Mouse (Mus musculus) G1E (cell line): ENCODE measurements around the gene Mydgf.

Experiments
- CTCF ChIP-seq: IDR thresholded peaks from 2 replicates; pipeline ENCODE4 v1.5.1; 2012; ENCODE audit warnings: low read depth, low read length, inconsistent platforms, mixed read lengths
- POLR2AphosphoS5 ChIP-seq: IDR thresholded peaks from 2 replicates; pipeline ENCODE4 v1.6.1; 2012; ENCODE audit warnings: low read depth, low read length, inconsistent platforms; ENCODE audit not compliant: insufficient replicate concordance
- TAL1 ChIP-seq: conservative IDR thresholded peaks from 2 replicates; pipeline ENCODE4 v1.6.1; 2012; ENCODE audit warnings: low read depth, low read length, inconsistent platforms, mixed read lengths

DNA sequence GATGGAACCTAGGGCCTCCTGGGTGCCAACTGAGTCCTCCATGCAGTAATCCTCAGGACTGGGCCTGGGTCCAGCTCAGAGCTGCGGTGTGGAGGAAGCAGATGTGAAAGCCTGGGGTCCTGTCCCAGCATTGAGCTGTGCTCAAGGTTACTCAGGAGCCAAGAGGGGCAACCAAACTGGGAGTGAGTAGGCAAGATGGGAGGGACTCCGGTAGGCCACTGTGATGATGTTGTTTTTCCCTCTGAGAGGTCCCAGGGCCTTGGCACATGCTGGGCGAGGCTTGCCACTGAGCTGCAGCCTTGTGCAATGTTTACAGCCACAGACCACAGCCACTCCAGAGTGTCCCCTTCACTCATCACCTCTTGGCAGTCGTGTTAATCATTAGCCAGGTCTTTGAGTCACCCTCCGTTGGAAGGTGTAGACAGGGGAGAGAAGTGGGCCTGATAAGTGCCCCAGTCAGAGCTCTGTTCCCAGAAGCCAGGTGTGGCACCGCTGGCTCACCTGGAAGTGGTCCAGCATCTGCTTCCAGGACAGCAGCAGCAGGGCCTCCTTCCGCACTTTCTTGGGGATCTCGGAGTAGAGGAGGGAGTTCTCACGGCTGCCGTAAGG lies 22.7 kb upstream of the Mydgf start:
- TF ChIP-seq CTCF (no peak), TAL1 (no peak), POLR2AphosphoS5 (no peak)
